Mouse (Mus musculus): ENCODE results near the gene Plekhd1. TPM values are rescaled to one million over a fixed set of nuclear protein-coding genes. Genes with fewer than 3 reads are reported as not detected.
A peak's percentile ranks its signal among the peaks of the same experiment; 100 is the strongest.

Gene Plekhd1
- polyA plus RNA-seq, 2 experiments, result 0.14 to 0.19 TPM

GRCm38 (mm10) chr12:80734526-80735470, 42.4 kb downstream of the Plekhd1 start:
- Histone ChIP-seq H3K4me3 (ENCODE audit: insufficient read depth in 1 of 2, low read depth in 2 of 2, low read length in 2 of 2) (no peak overlapping the region), H3K36me3 (replicated peaks; ENCODE audit: control insufficient read depth, insufficient read depth, low read depth) (no peaks in the 10 kb centered on the region), H3K27me3 (ENCODE audit: control insufficient read depth, insufficient read depth, low read length) (no peaks in the 10 kb centered on the region), H3K27ac (no peak overlapping the region), H3K4me1 (replicated peaks; ENCODE audit: control insufficient read depth in 2 of 2, insufficient read depth in 2 of 2, low read length in 1 of 2) (peaks cover 2 to 3% of the 10 kb centered on the region in 2 experiments; a peak in 1 of 4 replicates), H3K9me3 (ENCODE audit: control insufficient read depth, low read length) (no peaks in the 10 kb centered on the region), H3K4me2 (ENCODE audit: low read depth) (no peak overlapping the region), H3K9ac (replicated peaks) (no peak overlapping the region)
- ATAC-seq (ENCODE audit: insufficient read depth) (no peak), DNase-seq (ENCODE audit: low read depth in 3 of 3, low spot score in 3 of 3) (no peak)
- TF ChIP-seq EP300 (IDR thresholded peaks at IDR 0.05; ENCODE audit: low read depth) (peak; percentile 39; the same call in 1 of the 2 replicates), CTCF (IDR thresholded peaks at IDR 0.05; ENCODE audit: low read depth) (no peak)
- WGBS (ENCODE audit: insufficient replicate concordance), result 40% methylated on average over 13 of the region's 13 CpGs

DNA sequence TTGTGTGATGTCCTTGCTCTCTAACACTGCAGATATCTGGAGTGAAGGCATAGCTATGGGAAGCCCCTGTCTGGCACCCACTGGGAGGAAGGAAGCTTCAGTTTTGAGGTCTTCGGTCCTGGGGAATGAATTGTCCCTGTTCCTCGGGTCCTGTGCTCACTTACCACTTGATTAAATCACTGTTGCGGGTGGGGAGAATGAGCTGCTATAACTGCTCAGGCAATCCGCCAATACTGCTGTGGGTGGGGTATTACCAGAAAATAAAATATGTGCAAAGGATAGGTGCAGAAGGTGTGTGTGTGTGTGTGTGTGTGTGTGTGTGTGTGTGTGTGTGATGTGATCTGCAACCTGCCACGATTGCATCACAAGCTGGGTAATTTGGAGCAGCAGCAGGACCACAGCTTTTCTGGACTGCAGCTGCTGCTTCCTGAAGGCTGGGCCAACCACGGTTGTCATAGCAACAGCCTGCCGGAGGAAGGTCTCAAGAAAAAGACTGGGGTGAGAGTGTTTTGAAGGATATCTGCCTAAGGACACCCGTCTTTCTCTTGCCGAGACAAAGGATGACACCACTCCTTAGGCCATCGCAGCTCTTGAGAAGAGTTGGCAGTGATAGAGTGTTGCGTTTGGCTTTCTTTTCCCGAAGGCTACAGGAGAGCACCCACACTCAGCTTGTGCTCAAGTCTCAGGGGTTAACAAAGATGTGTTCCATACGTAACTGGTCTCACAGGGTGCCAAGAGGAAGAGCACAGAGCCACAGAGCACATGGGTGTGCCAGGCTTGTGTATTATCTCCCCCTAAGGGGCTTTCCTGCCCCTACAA, 44.3 kb downstream of the Plekhd1 start:
- Histone ChIP-seq H3K27me3 (ENCODE audit: control insufficient read depth, insufficient read depth, low read length) (peaks cover 3% of the 10 kb centered on the region; the same call in 1 of the 2 replicates), H3K9ac (replicated peaks) (no peak overlapping the region), H3K27ac (no peak overlapping the region), H3K36me3 (replicated peaks; ENCODE audit: control insufficient read depth, insufficient read depth, low read depth) (no peaks in the 10 kb centered on the region), H3K9me3 (ENCODE audit: control insufficient read depth, low read length) (no peaks in the 10 kb centered on the region), H3K4me1 (replicated peaks; ENCODE audit: control insufficient read depth in 2 of 2, insufficient read depth in 2 of 2, low read length in 1 of 2) (peaks cover 0 to 2% of the 10 kb centered on the region in 2 experiments; a peak in 1 of 4 replicates), H3K4me2 (ENCODE audit: low read depth) (no peak overlapping the region), H3K4me3 (ENCODE audit: insufficient read depth in 1 of 2, low read depth in 2 of 2, low read length in 2 of 2) (no peak overlapping the region)
- WGBS (ENCODE audit: insufficient replicate concordance), result 24% methylated on average over 13 of the region's 13 CpGs
- no peak for TF ChIP-seq EP300 (IDR thresholded peaks at IDR 0.05; ENCODE audit: low read depth)
- no peak for TF ChIP-seq CTCF (IDR thresholded peaks at IDR 0.05; ENCODE audit: low read depth)
- DNase-seq (ENCODE audit: low read depth in 3 of 3, low spot score in 3 of 3), result no peak
- no peak for ATAC-seq (ENCODE audit: insufficient read depth)

DNA sequence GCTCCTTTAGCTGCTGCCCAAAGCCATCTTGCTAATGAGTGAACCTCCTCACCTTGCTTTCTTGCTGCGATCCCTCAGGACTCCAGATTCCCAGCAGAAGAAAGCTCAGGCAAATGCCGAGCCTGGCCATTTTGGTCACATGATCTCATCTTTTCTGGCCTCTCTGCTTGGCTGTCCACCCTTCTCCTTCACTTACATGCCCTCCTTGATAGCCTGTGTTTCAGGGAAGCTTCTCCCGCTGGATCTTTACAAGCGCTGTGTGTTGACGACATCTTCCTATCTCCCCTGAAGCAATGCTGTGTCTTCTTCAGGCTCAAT, 44.9 kb downstream of the Plekhd1 start:
- H3K4me3 ChIP-seq (ENCODE audit: insufficient read depth in 1 of 2, low read depth in 2 of 2, low read length in 2 of 2), result no peak overlapping the region
- H3K9me3 ChIP-seq (ENCODE audit: control insufficient read depth, low read length), result no peaks in the 10 kb centered on the region
- no peak for TF ChIP-seq CTCF (IDR thresholded peaks at IDR 0.05; ENCODE audit: low read depth)
- no peak for TF ChIP-seq EP300 (IDR thresholded peaks at IDR 0.05; ENCODE audit: low read depth)
- H3K9ac ChIP-seq (replicated peaks), result no peak overlapping the region
- no peaks in the 10 kb centered on the region for H3K36me3 ChIP-seq (replicated peaks; ENCODE audit: control insufficient read depth, insufficient read depth, low read depth)
- DNase-seq (ENCODE audit: low read depth in 3 of 3, low spot score in 3 of 3) (no peak), ATAC-seq (ENCODE audit: insufficient read depth) (no peak)
- H3K27ac ChIP-seq, result no peak overlapping the region
- peaks cover 3% of the 10 kb centered on the region; the same call in 1 of the 2 replicates for H3K27me3 ChIP-seq (ENCODE audit: control insufficient read depth, insufficient read depth, low read length)
- no peak overlapping the region for H3K4me2 ChIP-seq (ENCODE audit: low read depth)
- H3K4me1 ChIP-seq (replicated peaks; ENCODE audit: control insufficient read depth in 2 of 2, insufficient read depth in 2 of 2, low read length in 1 of 2), result peaks cover 0 to 2% of the 10 kb centered on the region in 2 experiments; a peak in 1 of 4 replicates
- WGBS (ENCODE audit: insufficient replicate concordance), result 71% methylated on average over 5 of the region's 5 CpGs

DNA sequence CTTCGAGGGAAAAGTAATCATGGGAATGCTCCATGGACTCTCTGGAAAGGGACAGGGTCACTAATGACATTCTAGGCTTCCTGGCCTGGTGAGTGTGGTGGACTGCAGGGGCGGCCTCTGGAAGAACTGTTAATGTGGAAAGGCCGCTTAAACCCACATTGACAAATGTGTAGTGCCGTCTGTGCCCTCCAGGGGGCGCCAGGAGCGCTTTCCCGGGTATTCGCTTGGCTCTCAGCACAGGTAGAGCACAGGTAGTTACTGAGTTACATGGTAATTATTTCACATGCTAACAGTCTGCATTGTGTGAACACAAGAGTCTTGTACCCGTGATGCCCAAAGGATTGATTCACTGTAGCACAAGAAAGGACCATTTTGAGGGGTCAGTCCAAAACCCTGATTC, 47.1 kb downstream of the Plekhd1 start:
- Histone ChIP-seq H3K27ac (no peak overlapping the region), H3K4me1 (replicated peaks; ENCODE audit: control insufficient read depth in 2 of 2, insufficient read depth in 2 of 2, low read length in 1 of 2) (peaks cover 0 to 2% of the 10 kb centered on the region in 2 experiments; a peak in 1 of 4 replicates), H3K4me3 (ENCODE audit: insufficient read depth in 1 of 2, low read depth in 2 of 2, low read length in 2 of 2) (no peak overlapping the region), H3K27me3 (ENCODE audit: control insufficient read depth, insufficient read depth, low read length) (peaks cover 3% of the 10 kb centered on the region; the same call in 1 of the 2 replicates), H3K9ac (replicated peaks) (no peak overlapping the region), H3K9me3 (ENCODE audit: control insufficient read depth, low read length) (no peaks in the 10 kb centered on the region), H3K36me3 (replicated peaks; ENCODE audit: control insufficient read depth, insufficient read depth, low read depth) (no peaks in the 10 kb centered on the region), H3K4me2 (ENCODE audit: low read depth) (no peak overlapping the region)
- TF ChIP-seq EP300 (IDR thresholded peaks at IDR 0.05; ENCODE audit: low read depth) (no peak), CTCF (IDR thresholded peaks at IDR 0.05; ENCODE audit: low read depth) (peak; percentile 88)
- 23% methylated on average over 9 of the region's 9 CpGs for WGBS (ENCODE audit: insufficient replicate concordance)
- ATAC-seq (ENCODE audit: insufficient read depth) (no peak), DNase-seq (ENCODE audit: low read depth in 3 of 3, low spot score in 3 of 3) (no peak)

GRCm38 (mm10) chr12:80744614-80745013, 52.2 kb downstream of the Plekhd1 start:
- Histone ChIP-seq H3K9ac (replicated peaks) (no peak overlapping the region), H3K27me3 (ENCODE audit: control insufficient read depth, insufficient read depth, low read length) (peaks cover 5% of the 10 kb centered on the region; the same call in 1 of the 2 replicates), H3K4me2 (ENCODE audit: low read depth) (no peak overlapping the region), H3K4me1 (replicated peaks; ENCODE audit: control insufficient read depth in 2 of 2, insufficient read depth in 2 of 2, low read length in 1 of 2) (no peaks in the 10 kb centered on the region), H3K4me3 (ENCODE audit: insufficient read depth in 1 of 2, low read depth in 2 of 2, low read length in 2 of 2) (no peak overlapping the region), H3K9me3 (ENCODE audit: control insufficient read depth, low read length) (no peaks in the 10 kb centered on the region), H3K36me3 (replicated peaks; ENCODE audit: control insufficient read depth, insufficient read depth, low read depth) (no peaks in the 10 kb centered on the region), H3K27ac (no peak overlapping the region)
- TF ChIP-seq CTCF (IDR thresholded peaks at IDR 0.05; ENCODE audit: low read depth) (no peak), EP300 (IDR thresholded peaks at IDR 0.05; ENCODE audit: low read depth) (no peak)
- 66% methylated on average over 1 of the region's 1 CpGs for WGBS (ENCODE audit: insufficient replicate concordance)
- DNase-seq (ENCODE audit: low read depth in 3 of 3, low spot score in 3 of 3) (no peak), ATAC-seq (ENCODE audit: insufficient read depth) (no peak)

All from liver, embryonic 14.5 days (tissue).